Mouse (Mus musculus) hindbrain, embryonic 11.5 days (tissue): ENCODE data around the gene Bcas2. TPM values are rescaled to one million over a fixed set of nuclear protein-coding genes. Genes with fewer than 3 reads are reported as not detected.

Experiments
- ATAC-seq: fragments of 200-750 bp; cut with Nextera tagmentation; 2 replicates; pipeline ENCODE4 v1.8.0; 2017; ENCODE audit warnings: mild to moderate bottlenecking, moderate TSS enrichment, moderate library complexity; ENCODE audit not compliant: low FRiP score
- DNase-seq: peaks from one replicate; pipeline ENCODE4 v3.0.0-alpha.2; 2015; ENCODE audit warnings: low spot score
- H3K27ac ChIP-seq: fragments of 300-500 bp; sonication (generic); 2 replicates; pipeline ENCODE4 v1.5.1; 2014; ENCODE audit warnings: mild to moderate bottlenecking, low read depth, low read length
- H3K27me3 ChIP-seq: fragments of 300-500 bp; sonication (generic); 2 replicates; pipeline ENCODE4 v1.6.1; 2014; ENCODE audit warnings: mild to moderate bottlenecking, low read length, moderate library complexity, mixed read lengths; ENCODE audit not compliant: control insufficient read depth, insufficient read depth
- H3K36me3 ChIP-seq: fragments of 300-500 bp; sonication (generic); 2 replicates; pipeline ENCODE4 v1.6.1; 2014; ENCODE audit warnings: mild to moderate bottlenecking, low read length, moderate library complexity, mixed read lengths; ENCODE audit not compliant: control insufficient read depth, insufficient read depth
- H3K4me1 ChIP-seq: fragments of 300-500 bp; sonication (generic); replicated peaks from 2 replicates; pipeline ENCODE4 v1.6.1; 2014; ENCODE audit warnings: low read length, mixed read lengths; ENCODE audit not compliant: control insufficient read depth, insufficient read depth
- H3K4me2 ChIP-seq: fragments of 300-500 bp; sonication (generic); replicated peaks from 2 replicates; pipeline ENCODE4 v1.6.1; 2014; ENCODE audit warnings: mild to moderate bottlenecking, low read depth, low read length
- H3K4me3 ChIP-seq: fragments of 300-500 bp; sonication (generic); 2 replicates; pipeline ENCODE4 v1.5.1; 2014; ENCODE audit warnings: low read depth, low read length
- H3K9ac ChIP-seq: fragments of 300-500 bp; sonication (generic); 2 replicates; pipeline ENCODE4 v1.6.1; 2014; ENCODE audit warnings: low read depth, low read length
- H3K9me3 ChIP-seq: fragments of 300-500 bp; sonication (generic); 2 replicates; pipeline ENCODE4 v1.6.1; 2016; ENCODE audit warnings: low read length; ENCODE audit not compliant: control insufficient read depth
- WGBS: fragments of 180-500 bp; shearing (Covaris S2); extraction: QIAGEN DNeasy Blood & Tissue Kit; methylation state at CpG from one replicate; pipeline ENCODE4 v1.1.7; 2014; 5-methylcytosine and 5-hydroxymethylcytosine counted together
- polyA plus RNA-seq: library from polyadenylated mRNA; unstranded; fragments of >200 nt; fragmentation: Nextera tagmentation; extraction: Ambion mirVana; gene quantifications from 2 replicates; pipeline ENCODE4 v1.2.1, GENCODE M21; 2014

Bcas2 gene
- polyA plus RNA-seq = 241 and 251 TPM in 2 replicates

DNA sequence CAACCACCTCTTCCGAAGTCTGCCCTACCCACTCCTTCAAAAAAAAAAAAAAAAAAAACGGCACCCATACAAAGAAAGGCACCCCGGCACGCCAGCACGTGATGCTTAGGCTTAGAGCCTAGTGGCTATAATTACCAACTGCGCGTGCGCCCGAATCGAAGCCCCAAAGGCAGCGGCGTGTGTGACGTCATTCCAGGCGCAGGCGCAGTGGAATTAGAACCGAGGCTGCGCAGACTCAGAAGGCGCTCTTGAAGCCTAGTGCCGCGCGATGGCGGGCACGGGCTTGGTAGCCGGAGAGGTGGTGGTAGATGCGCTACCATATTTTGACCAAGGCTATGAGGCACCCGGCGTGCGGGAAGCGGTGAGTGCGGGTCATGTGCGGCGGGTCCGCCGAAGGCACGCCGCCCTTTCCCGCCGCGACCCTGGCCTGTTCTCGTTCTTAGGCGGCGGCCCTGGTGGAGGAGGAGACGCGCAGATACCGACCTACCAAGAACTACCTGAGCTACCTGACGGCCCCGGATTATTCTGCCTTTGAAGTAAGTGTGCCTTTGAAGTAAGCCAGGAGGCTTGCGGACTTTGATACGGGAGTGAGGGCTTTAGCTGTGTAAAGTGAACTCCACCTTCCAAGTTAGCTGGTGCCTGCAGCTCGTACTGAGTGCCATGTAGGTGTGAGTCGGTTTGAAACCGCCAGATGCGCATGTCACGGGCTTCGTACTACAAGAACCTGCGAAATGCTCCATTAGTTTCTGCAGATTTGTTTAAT lies at the start of gene Bcas2:
Bcas2 (plus strand) TSS at position 151 of the 763 bp plus-strand sequence.
- 0 out of 2 replicates have a peak, but pooled peaks cover 3% of the 10 kb centered on the region for H3K36me3 ChIP-seq
- under 1% methylated on average over 53 of the region's 56 CpGs for WGBS

DNA sequence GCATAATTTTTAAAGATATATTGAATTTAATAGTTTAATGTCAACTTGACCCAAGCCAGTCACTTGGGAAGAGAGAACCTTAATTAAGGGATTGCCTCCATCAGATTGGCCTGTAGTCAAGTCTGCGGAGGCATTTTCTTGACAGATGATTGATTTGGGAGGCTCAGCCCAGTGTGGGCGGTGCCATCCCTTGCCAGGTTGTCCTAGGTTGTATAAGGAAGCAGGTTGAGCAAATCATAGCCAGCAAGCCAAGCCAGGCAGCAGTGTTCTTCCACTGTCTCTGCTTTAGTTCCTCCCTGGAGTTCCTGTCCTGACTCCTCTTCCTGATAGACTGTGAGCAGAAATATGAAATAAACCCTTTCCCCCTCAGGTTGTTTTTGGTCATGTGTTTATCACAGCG lies 47.8 kb upstream of the Bcas2 start:
- H3K9ac ChIP-seq = no peak overlapping the region
- no peak for DNase-seq
- no peak for ATAC-seq
- 90% methylated on average over 3 of the region's 3 CpGs for WGBS
- H3K4me1 ChIP-seq = no peaks in the 10 kb centered on the region
- H3K27me3 ChIP-seq = 0 out of 2 replicates have a peak, but pooled peaks cover 2% of the 10 kb centered on the region
- no peaks in the 10 kb centered on the region for H3K36me3 ChIP-seq
- H3K4me2 ChIP-seq = no peak overlapping the region
- H3K27ac ChIP-seq = no peak overlapping the region
- no peaks in the 10 kb centered on the region for H3K9me3 ChIP-seq
- H3K4me3 ChIP-seq = no peak overlapping the region

More for the DNA sequence above, at the start of gene Bcas2:
- peak within 1 kb of the TSS; percentile 71 for H3K4me2 ChIP-seq
- peak; percentile 100 for DNase-seq
- ATAC-seq = peak; percentile 93
- peak within 1 kb of the TSS; percentile 74 for H3K9ac ChIP-seq
- H3K4me3 ChIP-seq = peak within 1 kb of the TSS; percentile 79
- H3K4me1 ChIP-seq = 0 out of 2 replicates have a peak, but pooled peaks cover 2% of the 10 kb centered on the region
- H3K9me3 ChIP-seq = no peaks in the 10 kb centered on the region
- H3K27ac ChIP-seq = peak within 1 kb of the TSS; percentile 27; the same call in 1 of the 2 replicates
- H3K27me3 ChIP-seq = no peaks in the 10 kb centered on the region

DNA sequence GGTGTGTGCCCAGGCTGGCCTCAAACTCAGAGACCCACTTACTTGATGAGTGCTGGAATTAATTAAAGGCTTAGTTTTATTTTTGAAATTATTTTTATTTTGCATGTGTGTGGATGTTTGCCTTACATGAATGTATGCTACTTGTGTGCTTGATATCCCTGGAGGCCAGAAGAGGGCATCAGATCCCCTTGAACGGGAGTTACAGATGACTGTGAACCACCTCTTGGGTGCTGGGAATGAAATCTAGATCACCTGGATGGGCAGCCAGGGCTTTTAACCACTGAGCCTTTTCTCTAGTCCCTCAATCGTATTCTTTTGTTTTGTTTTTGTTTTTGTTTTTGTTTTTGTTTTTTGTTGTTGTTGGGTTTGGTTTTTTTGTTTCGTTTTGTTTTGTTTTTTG lies 45.3 kb upstream of the Bcas2 start:
- no peak for ATAC-seq
- H3K27me3 ChIP-seq = 0 out of 2 replicates have a peak, but pooled peaks cover 2% of the 10 kb centered on the region
- no peaks in the 10 kb centered on the region for H3K4me1 ChIP-seq
- H3K27ac ChIP-seq = no peak overlapping the region
- 94% methylated on average over 3 of the region's 3 CpGs for WGBS
- no peak overlapping the region for H3K9ac ChIP-seq
- DNase-seq = no peak
- no peak overlapping the region for H3K4me3 ChIP-seq
- H3K4me2 ChIP-seq = no peak overlapping the region
- no peaks in the 10 kb centered on the region for H3K36me3 ChIP-seq
- H3K9me3 ChIP-seq = no peaks in the 10 kb centered on the region

DNA sequence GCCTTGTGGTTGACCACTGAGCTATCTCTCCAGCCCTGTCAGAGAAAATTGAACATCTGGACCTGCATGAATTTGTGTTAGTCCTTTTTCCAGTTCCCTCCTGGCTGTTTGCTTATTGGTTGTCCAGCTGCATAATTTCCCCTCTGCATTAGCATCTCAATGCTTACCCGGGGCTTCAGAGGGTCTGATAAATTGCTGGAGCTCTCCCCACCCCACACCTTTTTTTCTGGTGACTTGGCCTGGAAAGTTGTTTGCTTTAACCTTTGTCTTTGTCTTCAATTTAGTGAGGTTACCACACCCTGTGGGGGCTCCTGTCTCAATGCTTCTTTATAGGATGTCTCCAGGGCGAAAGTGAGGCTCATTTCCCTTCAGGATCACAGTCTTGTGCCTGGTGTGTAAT lies 44.3 kb upstream of the Bcas2 start:
- peak overlapping the region; percentile 11; the same call in 1 of the 2 replicates for H3K27ac ChIP-seq
- no peaks in the 10 kb centered on the region for H3K36me3 ChIP-seq
- 0 out of 2 replicates have a peak, but pooled peaks cover 2% of the 10 kb centered on the region for H3K27me3 ChIP-seq
- ATAC-seq (peak; percentile 67; the same call in 1 of the 2 replicates), DNase-seq (peak; percentile 31)
- H3K4me2 ChIP-seq = no peak overlapping the region
- H3K4me3 ChIP-seq = no peak overlapping the region
- 25% methylated on average over 2 of the region's 2 CpGs for WGBS
- no peaks in the 10 kb centered on the region for H3K9me3 ChIP-seq
- no peak overlapping the region for H3K9ac ChIP-seq
- H3K4me1 ChIP-seq = no peaks in the 10 kb centered on the region

DNA sequence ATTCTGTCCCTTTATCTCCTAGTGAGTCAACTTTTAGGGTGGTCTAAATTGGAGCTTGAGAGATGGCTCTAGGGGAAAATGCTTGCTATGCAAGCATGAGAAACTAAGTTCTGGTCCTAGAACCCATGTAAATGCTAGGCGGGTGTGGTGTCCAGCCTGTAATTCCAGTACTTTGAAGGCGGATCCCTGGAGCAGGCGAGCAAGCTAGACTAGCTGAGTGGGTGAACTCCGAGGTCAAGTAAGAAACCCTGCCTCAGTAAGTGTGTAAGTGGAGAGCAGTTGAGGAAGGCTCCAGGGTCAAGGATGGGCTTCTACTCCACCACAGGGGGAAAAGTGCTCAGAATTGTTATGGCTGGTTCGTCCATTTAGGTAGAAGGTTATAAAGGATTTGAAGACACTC lies 43.7 kb upstream of the Bcas2 start:
- 72% methylated on average over 5 of the region's 5 CpGs for WGBS
- ATAC-seq (no peak), DNase-seq (no peak)

DNA sequence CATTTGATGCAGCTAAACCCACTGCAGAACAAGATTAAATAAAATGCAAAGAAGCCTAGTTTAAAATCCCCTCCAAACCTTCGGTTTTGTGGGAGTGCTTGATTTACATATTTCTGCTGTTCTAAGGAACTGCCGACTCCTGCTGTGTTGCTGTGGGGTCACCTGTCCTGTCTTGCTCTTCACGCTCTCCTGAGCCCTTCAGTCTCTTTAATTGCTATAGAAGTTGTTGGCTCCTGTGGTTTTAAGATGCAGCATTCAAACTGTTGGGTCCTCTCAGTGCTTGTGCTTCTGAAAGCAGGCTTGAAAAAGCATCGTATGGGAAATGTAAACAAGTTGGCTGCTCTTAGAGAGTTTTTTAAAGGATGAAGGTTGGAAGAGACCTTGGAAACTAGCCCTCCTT lies 43.2 kb upstream of the Bcas2 start:
- no peaks in the 10 kb centered on the region for H3K36me3 ChIP-seq
- no peaks in the 10 kb centered on the region for H3K9me3 ChIP-seq
- ATAC-seq = no peak
- DNase-seq = no peak
- no peak overlapping the region for H3K9ac ChIP-seq
- WGBS = 39% methylated on average over 4 of the region's 4 CpGs
- H3K27ac ChIP-seq = no peak overlapping the region
- no peak overlapping the region for H3K4me3 ChIP-seq
- H3K27me3 ChIP-seq = 0 out of 2 replicates have a peak, but pooled peaks cover 2% of the 10 kb centered on the region
- no peak overlapping the region for H3K4me2 ChIP-seq
- H3K4me1 ChIP-seq = no peaks in the 10 kb centered on the region

More for the DNA sequence above, 43.7 kb upstream of the Bcas2 start:
- Histone ChIP-seq H3K4me2 (no peak overlapping the region), H3K9me3 (no peaks in the 10 kb centered on the region), H3K9ac (no peak overlapping the region), H3K27ac (no peak overlapping the region), H3K27me3 (0 out of 2 replicates have a peak, but pooled peaks cover 2% of the 10 kb centered on the region), H3K36me3 (no peaks in the 10 kb centered on the region), H3K4me1 (no peaks in the 10 kb centered on the region), H3K4me3 (no peak overlapping the region)

DNA sequence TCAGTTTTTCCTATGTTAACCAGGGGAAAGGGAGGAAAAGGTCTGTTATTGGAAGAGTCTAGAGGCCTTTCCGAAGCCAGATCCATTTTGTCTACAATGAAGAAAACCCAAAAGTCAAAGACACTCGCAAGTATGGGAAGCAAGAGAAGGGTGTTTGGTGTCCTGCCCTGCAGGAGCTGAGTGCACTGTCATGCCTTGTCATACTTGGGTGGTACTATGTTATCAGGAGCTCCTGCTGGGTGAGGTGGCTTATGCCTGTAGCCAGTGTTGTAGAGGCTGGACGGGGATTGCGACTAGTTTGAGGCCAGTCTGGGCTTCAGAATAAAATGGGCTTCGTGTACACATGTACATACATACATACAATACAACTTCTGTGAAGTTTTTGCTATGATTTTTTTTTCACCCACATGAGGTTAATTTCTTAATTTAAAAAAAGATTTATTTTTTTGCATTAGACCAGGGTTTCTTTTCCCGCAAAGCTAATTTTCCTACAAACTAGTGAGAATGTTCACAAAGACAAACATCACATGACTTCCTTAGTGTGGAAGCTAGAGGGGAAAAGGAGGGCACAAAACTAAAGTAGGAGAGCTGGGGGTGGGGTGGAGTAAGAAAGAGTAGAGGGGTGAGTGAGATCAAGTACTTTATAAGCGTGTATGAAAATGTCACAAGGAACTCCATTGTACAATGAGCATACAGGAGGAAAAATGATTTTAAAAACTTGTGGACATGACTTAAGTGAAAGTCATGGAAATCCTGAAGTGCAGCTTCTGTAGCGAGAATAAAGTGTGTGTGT lies 41.9 kb upstream of the Bcas2 start:
- no peak overlapping the region for H3K4me2 ChIP-seq
- H3K9ac ChIP-seq = no peak overlapping the region
- ATAC-seq = no peak
- DNase-seq = no peak
- no peaks in the 10 kb centered on the region for H3K36me3 ChIP-seq
- no peaks in the 10 kb centered on the region for H3K9me3 ChIP-seq
- H3K27me3 ChIP-seq = 0 out of 2 replicates have a peak, but pooled peaks cover 2% of the 10 kb centered on the region
- no peak overlapping the region for H3K4me3 ChIP-seq
- H3K4me1 ChIP-seq = no peaks in the 10 kb centered on the region
- WGBS = 86% methylated on average over 8 of the region's 8 CpGs
- no peak overlapping the region for H3K27ac ChIP-seq

DNA sequence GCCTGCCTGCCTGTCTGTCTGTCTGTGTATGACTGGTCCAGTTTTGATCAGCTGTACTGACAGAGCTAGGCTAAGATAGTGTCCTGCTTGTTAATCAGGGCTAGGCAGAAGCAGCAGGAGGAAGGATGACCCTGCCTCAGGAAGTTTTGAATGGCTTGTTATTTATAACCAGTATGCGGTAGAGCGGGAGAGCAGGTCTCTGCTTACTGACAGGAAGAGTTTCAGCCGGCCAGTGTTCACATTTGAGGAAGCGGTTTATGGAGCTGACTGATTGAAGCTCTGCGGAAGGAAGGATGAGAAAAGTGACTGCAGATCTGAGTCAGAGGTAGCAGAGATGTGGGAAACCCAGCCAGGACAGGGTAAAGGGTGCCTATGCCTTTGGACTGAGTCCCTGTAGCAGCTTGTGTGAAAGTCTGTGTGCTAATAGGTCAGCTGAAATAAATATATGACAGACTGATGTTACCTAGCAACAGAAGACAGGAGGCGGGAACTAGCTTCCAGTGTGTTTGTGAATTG lies 41.2 kb upstream of the Bcas2 start:
- Histone ChIP-seq H3K4me1 (no peaks in the 10 kb centered on the region), H3K36me3 (no peaks in the 10 kb centered on the region), H3K27me3 (0 out of 2 replicates have a peak, but pooled peaks cover 2% of the 10 kb centered on the region), H3K9ac (no peak overlapping the region), H3K4me3 (no peak overlapping the region), H3K27ac (no peak overlapping the region), H3K4me2 (no peak overlapping the region), H3K9me3 (no peaks in the 10 kb centered on the region)
- ATAC-seq (no peak), DNase-seq (peak; percentile 30)
- WGBS = 59% methylated on average over 6 of the region's 6 CpGs
